Mouse (Mus musculus): Measurements from ENCODE around the gene Med4. TPM values are rescaled to one million over a fixed set of nuclear protein-coding genes. Genes with fewer than 3 reads are reported as not detected.

Gene Med4
- polyA plus RNA-seq, 1 experiment: 14.7 TPM

Other genes starting within 250 kb of the Med4 start
- gene Rb1, start 184.2 kb upstream of the Med4 start, polyA plus RNA-seq (2012; ENCODE audit: insufficient read depth, insufficient read length, missing spikeins): 36.6 and 41.5 TPM in 2 replicates
- 1,115 and 1,308 TPM in 2 replicates for gene Itm2b, start 124.7 kb upstream of the Med4 start, polyA plus RNA-seq (2012; ENCODE audit: insufficient read depth, insufficient read length, missing spikeins)
- 1,877 and 1,970 TPM in 2 replicates for gene Sucla2, start 15.3 kb downstream of the Med4 start, polyA plus RNA-seq (2012; ENCODE audit: insufficient read depth, insufficient read length, missing spikeins)
- 11.5 and 12.1 TPM in 2 replicates for gene Nudt15, start 38.2 kb downstream of the Med4 start, polyA plus RNA-seq (2012; ENCODE audit: insufficient read depth, insufficient read length, missing spikeins)
- gene Gm21750, start 151.2 kb downstream of the Med4 start, polyA plus RNA-seq (2012; ENCODE audit: insufficient read depth, insufficient read length, missing spikeins): not detected in 2 replicates